Mouse (Mus musculus): ENCODE data around the gene Arhgap23.

DNA sequence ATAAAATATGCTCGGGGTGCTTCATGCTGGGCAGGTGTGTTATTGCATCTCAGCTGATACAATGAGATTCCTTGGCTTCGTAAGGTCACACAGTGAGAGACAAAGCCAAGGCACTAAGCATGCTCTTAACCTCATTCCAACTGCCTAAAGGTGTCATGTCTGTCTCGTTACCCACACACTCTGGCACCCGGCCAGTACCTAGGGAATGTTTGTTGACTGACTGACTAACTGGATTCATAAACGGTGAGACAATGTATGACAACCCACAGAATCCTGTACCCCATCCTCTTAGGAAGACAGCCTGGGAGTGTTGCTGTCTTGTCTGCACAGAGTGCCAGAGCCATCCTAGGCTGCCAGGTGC lies 4.2 kb downstream of the Arhgap23 start:
- TF ChIP-seq EP300 (IDR thresholded peaks at IDR 0.05; ENCODE audit: low read depth): no peak
- TF ChIP-seq CTCF (IDR thresholded peaks at IDR 0.05; ENCODE audit: low read depth): no peak
